Mouse (Mus musculus) layer of hippocampus, adult 2 months (tissue): ENCODE data around the gene Tmem189. TPM values are rescaled to one million over a fixed set of nuclear protein-coding genes. Genes with fewer than 3 reads are reported as not detected.
A peak's percentile ranks its signal among the peaks of the same experiment; 100 is the strongest.

ENCODE experiments used
- DNase-seq, 2 experiments: peaks; one replicate each; pipeline ENCODE4 v3.0.0; 2022; ENCODE audit warnings: low spot score in 2 of 2
- H3K27ac ChIP-seq: fragments of 200-600 bp; 2 replicates; pipeline ENCODE4 v1.8.1; 2022
- H3K4me3 ChIP-seq: fragments of 200-600 bp; 2 replicates; pipeline ENCODE4 v1.8.1; 2022; ENCODE audit warnings: mild to moderate bottlenecking
- CTCF ChIP-seq: fragments of 200-600 bp; conservative IDR thresholded peaks from 2 replicates; pipeline ENCODE4 v1.8.1; 2022; ENCODE audit warnings: antibody characterized with exemption, mild to moderate bottlenecking, moderate library complexity
- total RNA-seq, 2 experiments: library from RNA; stranded (reverse); gene quantifications; 2 replicates each; pipeline ENCODE4 v1.2.3; 2021

The Tmem189 gene
- total RNA-seq, 2 experiments from 2014 or later: 43.6 to 46.9 TPM

DNA sequence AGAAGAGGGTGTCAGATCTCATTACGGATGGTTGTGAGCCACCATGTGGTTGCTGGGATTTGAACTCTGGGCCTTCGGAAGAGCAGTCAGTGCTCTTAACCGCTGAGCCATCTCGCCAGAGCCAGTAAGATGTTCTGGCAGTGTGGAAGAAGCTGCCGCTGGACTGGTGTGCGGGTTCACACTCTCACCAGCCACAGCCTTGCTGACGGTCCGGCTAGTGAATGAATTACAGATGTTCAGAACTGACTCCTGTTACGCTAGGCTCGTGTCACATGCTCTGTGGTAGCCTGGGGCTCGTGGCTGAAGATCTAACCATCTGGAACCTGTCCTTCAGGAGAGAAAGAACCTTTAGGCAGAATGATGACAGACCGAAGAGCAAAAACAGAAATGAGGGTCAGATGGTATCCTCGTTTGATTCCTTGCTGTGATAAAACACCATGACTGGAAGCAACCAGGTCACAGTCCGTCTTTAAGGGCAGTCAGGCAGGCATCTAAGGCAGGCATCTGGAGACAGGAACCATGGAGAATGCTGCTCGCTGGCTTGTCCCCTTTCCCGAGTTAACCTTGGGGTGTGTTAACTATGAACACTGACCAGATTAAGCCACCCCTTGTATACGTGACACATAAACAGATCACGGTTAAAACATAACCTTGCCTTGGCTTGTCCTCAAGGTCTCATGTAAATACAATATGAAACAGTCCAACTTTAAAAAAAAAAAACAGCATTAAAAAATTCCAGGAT, 23.5 kb downstream of the Tmem189 start:
- no peak for DNase-seq
- H3K27ac ChIP-seq: no peak overlapping the region
- H3K4me3 ChIP-seq: no peak overlapping the region
- TF ChIP-seq CTCF: no peak

DNA sequence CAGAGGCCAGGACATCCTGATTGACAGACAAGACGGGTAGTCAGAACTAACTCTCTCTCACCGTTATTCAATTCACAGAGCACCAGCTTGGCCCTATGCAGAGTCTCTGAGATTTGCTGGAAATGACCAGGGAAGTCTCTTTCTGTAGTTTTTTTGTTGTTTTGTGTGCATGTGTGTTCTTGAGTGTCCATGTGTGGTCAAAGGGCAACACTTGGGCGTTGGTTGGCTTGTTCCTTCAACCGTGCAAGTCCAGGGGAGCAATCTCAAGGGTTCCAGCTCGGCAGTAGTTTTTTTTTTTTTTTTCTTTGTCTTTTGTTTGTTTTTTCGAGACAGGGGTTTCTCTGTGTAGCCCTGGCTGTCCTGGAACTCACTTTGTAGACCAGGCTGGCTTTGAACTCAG, 26.9 kb downstream of the Tmem189 start:
- DNase-seq: no peak
- Histone ChIP-seq H3K4me3 (no peak overlapping the region), H3K27ac (no peak overlapping the region)
- no peak for TF ChIP-seq CTCF

DNA sequence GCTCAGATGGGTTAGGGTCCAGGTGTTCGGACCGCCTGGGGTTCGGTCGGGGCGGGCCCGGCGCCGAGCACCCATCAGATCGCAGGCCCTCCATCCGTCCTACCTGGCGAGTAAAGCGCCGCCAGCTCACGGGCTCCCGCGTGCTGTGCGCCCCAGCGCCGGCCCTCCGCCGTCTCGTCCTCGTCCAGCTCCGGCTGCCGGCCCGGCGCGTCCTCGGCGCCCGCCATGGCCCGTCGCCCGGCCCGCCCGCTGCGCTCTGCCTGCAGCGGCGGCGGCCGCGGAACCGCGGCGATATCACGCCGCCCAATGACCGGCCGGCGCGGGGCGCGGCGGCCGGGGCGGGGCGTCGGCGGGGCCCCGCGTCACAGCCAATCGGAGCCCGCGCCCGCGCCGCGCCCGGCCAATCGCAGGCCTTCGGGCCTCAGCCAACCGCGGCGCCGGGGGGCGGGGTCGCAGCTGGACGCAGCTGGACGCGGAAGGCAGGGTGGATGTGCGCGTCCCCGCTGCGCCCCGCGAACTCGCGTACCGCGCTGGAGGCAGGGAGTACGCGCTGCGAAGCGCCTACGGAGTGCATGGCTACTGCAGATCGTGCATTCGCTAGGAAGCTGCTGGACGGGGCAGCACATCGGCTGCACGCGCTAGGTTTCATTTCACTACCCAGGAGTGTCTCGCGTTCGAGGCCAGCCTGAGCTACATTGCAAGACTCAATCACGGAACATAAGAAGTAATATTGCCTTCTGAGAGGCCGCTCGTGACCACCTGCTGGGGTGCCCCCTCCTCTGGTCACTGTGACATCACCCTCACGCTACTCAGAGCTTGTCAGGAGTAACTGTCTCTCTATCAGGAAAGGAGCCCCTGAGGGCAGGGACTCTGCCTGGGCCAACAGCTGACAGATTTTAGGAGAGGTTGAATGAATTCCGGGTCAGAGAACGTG, 28.1 kb downstream of the Tmem189 start, which contains the start of gene Gm20431:
Gene Gm20431, minus strand, starts transcription at position 227 of the 934 bp plus-strand sequence.
- DNase-seq: peak; percentile 93 to 97
- TF ChIP-seq CTCF: no peak
- Histone ChIP-seq H3K27ac (peak within 1 kb of the TSS; percentile 93), H3K4me3 (peak within 1 kb of the TSS; percentile 94)

DNA sequence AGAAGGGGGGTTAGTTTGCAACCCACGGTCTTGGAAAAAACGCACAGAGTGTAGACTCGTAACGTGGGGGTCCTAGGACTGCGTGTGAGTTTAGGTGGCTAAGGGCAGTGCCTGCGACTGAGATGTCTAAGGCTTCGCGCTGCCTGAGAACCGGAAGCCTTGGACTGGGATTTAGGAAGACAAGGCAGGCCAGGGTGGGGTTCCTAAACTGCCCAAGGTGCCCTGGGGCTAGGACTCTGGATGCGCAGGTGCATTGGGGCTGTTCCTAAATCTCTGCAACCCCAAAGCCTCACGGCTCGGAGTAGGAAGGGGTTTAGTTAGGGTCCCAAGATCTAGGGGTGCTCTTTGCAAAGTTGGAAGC, 29.0 kb downstream of the Tmem189 start:
- TF ChIP-seq CTCF: no peak
- no peak for DNase-seq
- peak overlapping the region; percentile 93 for H3K27ac ChIP-seq
- peak overlapping the region; percentile 94 for H3K4me3 ChIP-seq

DNA sequence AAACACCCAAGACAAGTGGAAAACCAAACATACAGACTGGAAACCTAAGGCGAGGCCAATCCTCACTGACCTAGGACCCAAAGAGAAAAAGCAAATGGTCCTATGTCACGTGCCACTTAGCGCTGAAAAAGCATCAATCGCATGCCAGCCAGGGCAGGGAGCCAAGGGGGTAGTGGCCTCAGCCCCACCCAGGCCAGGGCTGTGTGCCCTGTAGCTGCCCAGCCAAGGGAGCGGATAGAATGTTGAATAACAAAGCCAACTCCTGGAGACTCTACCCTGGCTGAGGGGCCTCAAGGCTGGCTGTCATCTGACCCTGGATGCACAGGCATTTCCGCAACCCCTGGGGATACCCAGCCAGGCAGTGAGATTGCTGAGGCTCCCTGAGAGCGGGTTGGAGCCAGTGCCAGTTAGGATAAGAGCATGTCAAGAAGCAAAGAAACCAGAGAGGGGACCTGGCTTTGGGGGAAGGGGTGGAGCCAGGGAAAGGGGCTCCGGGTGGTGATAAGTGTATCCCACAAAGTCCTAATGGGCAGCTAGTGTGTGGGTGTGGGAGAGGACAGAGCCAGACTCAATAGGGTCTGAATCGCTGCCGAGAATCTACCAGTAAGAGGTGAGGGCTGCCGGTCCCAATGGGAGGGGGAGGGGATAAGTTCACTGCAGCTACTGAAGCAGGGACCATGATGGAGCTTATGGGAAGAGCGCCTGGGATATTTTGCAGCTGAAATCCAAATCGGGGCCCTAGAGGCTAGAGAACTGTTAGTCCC, 29.6 kb downstream of the Tmem189 start:
- no peak for TF ChIP-seq CTCF
- peak; percentile 41 to 53 for DNase-seq
- H3K4me3 ChIP-seq: peak overlapping the region; percentile 94
- peak overlapping the region; percentile 93 for H3K27ac ChIP-seq

DNA sequence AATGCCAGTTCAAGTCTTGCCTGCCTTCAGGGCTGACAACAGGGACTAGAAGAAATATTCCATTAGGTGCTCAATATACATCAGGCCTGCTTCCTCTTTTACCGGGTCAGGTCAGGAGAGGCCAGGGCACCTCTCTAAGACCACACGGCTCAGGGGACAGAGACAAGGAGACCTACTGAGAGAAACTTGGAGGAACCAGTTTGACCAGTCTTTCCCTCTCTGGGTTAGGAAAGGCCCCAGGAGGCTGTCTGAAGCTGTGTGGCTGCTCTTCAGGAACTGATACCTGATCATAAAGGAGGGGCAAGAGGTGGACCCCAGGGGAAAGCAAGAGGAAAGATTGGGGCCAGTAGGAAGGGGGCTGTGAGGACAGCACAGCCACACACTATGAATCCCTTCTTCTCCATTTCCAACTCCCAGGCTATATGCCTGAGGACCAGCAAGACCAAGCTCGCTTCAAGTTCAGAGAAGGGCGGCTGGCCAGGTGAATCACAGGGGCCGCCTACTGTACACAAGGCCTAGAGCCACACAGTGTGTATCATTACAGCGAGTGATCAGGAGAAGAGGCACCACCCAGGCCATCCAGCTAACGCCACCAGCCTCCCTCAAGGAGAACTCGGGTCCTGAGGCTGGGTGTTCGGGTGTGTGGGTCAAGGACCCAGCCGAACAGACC, 30.3 kb downstream of the Tmem189 start:
- Histone ChIP-seq H3K27ac (peak overlapping the region; percentile 93), H3K4me3 (peak overlapping the region; percentile 94)
- DNase-seq: no peak
- TF ChIP-seq CTCF: no peak

DNA sequence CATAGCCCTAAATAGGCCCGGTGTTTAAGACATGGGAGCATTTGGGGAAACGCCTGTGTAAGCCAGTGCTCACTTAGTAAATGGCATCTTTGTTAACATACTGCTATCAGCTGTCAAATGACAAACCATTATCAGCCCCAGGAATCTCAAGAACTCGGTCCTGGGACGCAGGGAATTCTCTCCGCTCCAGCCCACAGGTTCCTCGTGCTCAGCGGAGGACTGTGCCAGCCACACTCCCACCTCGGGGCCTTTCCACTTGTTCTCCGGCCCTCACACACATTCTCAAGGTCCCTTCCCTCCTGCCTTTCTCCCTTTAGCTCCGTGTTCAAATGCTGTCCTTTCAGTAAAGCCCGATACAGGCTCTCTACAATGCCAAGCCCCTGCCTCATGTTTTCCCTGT, 30.9 kb downstream of the Tmem189 start:
- no peak for TF ChIP-seq CTCF
- peak overlapping the region; percentile 93; the same call in 1 of the 2 replicates for H3K27ac ChIP-seq
- no peak for DNase-seq
- H3K4me3 ChIP-seq: peak overlapping the region; percentile 13; the same call in 1 of the 2 replicates

DNA sequence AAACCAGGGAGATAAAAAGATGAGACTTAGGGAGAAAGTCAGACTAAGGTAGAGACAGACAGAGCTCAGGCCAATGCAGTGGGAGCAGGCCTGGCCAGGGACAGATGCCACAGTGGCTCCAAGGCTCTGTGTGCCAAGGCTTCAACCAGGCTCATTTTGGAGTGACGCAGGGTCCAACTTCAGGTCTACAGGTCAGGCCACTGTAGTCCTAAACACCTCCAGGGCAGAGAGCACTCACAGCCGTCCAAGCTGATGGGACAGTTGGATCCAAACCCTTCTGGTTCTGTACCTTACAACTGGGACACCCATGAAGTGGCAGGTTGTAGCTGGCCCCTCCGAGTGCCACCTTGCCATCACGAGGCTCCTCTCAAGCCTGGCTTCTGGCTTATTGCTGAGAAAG, 31.6 kb downstream of the Tmem189 start:
- TF ChIP-seq CTCF: no peak
- peak overlapping the region; percentile 93; the same call in 1 of the 2 replicates for H3K27ac ChIP-seq
- no peak for DNase-seq
- no peak overlapping the region for H3K4me3 ChIP-seq

DNA sequence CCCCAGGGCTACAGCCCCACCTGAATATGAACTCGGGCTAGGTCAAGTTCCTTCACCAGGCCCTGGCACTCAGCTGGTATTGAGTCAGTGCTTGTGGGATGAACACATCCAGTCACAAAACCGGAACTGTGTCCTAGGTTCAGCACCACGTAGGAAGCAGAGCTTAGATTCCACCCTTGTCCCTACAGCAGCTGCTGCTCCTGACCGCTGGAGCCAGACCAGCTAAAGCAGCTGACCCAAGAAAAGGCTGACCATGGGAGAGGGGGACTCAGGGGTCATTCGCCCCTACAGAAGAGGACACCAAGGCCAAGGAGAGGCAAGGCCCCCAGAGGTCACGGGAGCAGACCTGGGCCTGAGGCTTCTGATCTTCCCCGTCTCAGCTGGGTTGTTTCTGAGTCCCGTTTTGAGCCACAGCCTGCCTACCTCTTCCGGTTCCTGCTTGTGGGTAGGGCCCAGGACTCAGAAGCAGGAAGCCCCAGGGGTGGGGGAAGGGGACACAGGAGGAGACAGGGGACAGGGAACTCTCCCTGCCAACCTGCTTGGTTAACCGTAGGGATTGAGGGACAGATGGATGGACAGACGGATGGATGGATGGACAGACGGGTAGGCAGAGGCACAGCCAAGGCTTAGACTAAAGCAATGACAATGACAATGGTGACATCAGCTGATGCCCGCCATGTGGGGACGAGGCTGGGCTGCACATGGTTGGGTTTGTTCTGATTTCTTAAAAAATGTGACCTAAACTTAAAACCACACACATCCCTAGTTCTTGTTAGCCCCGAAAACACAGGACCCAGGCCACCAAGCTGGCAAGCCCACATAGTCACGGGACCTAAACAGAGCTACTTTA, 32.8 kb downstream of the Tmem189 start:
- peak overlapping the region; percentile 54 for H3K27ac ChIP-seq
- no peak overlapping the region; the same call in 1 of the 2 replicates for H3K4me3 ChIP-seq
- no peak for TF ChIP-seq CTCF
- DNase-seq: no peak

DNA sequence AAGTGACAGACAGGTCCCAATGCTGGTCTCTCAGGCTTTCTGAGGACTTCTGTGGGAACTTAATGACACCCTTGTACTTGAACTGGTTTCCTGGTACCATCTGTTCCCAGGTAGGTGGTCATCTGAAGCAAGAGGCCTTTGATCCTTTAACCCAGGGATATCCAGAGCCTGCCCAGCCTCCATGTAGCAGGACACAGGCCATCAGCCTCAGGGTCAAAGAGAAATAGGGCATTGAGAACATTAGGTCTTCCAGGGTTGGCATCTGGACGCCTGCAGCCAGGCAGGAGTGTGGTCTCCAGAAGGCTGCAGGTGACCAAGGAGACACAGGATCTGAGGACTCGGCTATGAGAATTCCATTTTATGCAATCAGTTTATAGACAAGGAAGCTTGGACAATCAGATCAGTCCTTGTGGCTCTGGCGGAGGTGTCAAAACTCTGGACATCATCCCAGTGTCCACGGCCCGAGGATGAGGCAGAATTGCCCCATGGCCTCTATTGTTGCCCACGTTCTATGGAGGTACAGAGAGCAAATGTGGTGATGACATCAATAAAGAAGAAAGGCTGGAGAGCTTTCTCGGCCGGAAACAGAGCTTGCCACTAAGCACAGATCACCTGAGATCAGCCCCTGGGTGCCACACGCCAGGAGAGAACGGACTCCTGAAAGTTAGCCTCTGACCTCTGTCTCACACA, 34.6 kb downstream of the Tmem189 start:
- Histone ChIP-seq H3K27ac (peak overlapping the region; percentile 18; the same call in 1 of the 2 replicates), H3K4me3 (no peak overlapping the region)
- DNase-seq: no peak
- no peak for TF ChIP-seq CTCF

DNA sequence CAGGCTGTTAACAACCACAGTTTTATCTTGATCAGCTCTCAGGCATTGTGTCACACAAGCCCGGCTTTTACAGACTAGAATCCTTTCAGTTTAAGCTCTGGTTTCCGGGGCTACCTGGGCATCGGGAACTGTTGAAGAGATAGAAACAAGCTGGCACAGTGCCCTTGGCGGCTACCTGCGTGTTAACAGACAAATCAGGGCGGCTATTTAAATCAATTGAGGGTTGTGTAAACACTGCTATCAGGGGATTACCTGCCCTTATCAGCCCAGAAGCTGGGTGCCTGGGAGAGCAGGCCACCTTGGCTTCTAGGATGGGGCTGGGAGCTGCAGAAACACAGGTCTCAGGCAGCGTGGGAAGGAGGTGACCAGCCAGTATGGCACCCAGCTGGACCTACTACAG, 36.9 kb downstream of the Tmem189 start:
- DNase-seq: no peak
- Histone ChIP-seq H3K4me3 (no peak overlapping the region), H3K27ac (peak overlapping the region; percentile 90)
- TF ChIP-seq CTCF: no peak
